Mouse (Mus musculus): ENCODE measurements around the gene Gm20696. TPM values are rescaled to one million over a fixed set of nuclear protein-coding genes. Genes with fewer than 3 reads are reported as not detected.

Gm20696 gene
- polyA plus RNA-seq, 1 experiment from 2014 or later: 3.2 TPM

GRCm38 (mm10) chr6:99295495-99295894 is 371.1 kb downstream of the Gm20696 start:
- Histone ChIP-seq H3K4me1 (replicated peaks) (0 out of 2 replicates have a peak, but pooled peaks cover 3% of the 10 kb centered on the region), H3K27ac (no peak overlapping the region), H3K4me3 (no peak overlapping the region), H3K9me3 (no peaks in the 10 kb centered on the region), H3K27me3 (ENCODE audit: insufficient read depth, poor library complexity, severe bottlenecking) (no peaks in the 10 kb centered on the region), H3K36me3 (no peaks in the 10 kb centered on the region)
- 82% methylated on average over 8 of the region's 8 CpGs for WGBS
- DNase-seq (ENCODE audit: low spot score): no peak

- WGBS: 85% methylated on average over 4 of the region's 4 CpGs
- Histone ChIP-seq H3K4me1 (replicated peaks) (peaks cover 9% of the 10 kb centered on the region), H3K9me3 (no peaks in the 10 kb centered on the region), H3K36me3 (no peaks in the 10 kb centered on the region), H3K27ac (no peak overlapping the region), H3K4me3 (no peak overlapping the region), H3K27me3 (ENCODE audit: insufficient read depth, poor library complexity, severe bottlenecking) (no peaks in the 10 kb centered on the region)
- DNase-seq (ENCODE audit: low spot score): no peak
Measured at GRCm38 (mm10) chr6:99289220-99289619, 377.4 kb downstream of the Gm20696 start.

- no peaks in the 10 kb centered on the region for H3K9me3 ChIP-seq
- no peaks in the 10 kb centered on the region for H3K36me3 ChIP-seq
- 69% methylated on average over 3 of the region's 3 CpGs for WGBS
- H3K27ac ChIP-seq: no peak overlapping the region
- no peaks in the 10 kb centered on the region for H3K27me3 ChIP-seq (ENCODE audit: insufficient read depth, poor library complexity, severe bottlenecking)
- peaks cover 28% of the 10 kb centered on the region for H3K4me1 ChIP-seq (replicated peaks)
- H3K4me3 ChIP-seq: no peak overlapping the region
- DNase-seq (ENCODE audit: low spot score): no peak
Measured at GRCm38 (mm10) chr6:99285026-99285425, 381.6 kb downstream of the Gm20696 start.

- WGBS: 83% methylated on average over 4 of the region's 4 CpGs
Measured at GRCm38 (mm10) chr6:99284019-99284418, 382.6 kb downstream of the Gm20696 start.

GRCm38 (mm10) chr6:99282866-99283657 is 383.5 kb downstream of the Gm20696 start:
- no peaks in the 10 kb centered on the region for H3K27me3 ChIP-seq (ENCODE audit: insufficient read depth, poor library complexity, severe bottlenecking)
- 43% methylated on average over 15 of the region's 15 CpGs for WGBS
- H3K27ac ChIP-seq: 0 out of 2 replicates have a peak overlapping the region, but pooled peaks have one; percentile 46
- peaks cover 28% of the 10 kb centered on the region for H3K4me1 ChIP-seq (replicated peaks)
- H3K36me3 ChIP-seq: no peaks in the 10 kb centered on the region
- no peaks in the 10 kb centered on the region for H3K9me3 ChIP-seq
- peak; percentile 24 for DNase-seq (ENCODE audit: low spot score)
- no peak overlapping the region for H3K4me3 ChIP-seq

More at GRCm38 (mm10) chr6:99284019-99284418, 382.6 kb downstream of the Gm20696 start:
- H3K36me3 ChIP-seq: no peaks in the 10 kb centered on the region
- H3K9me3 ChIP-seq: no peaks in the 10 kb centered on the region
- H3K27ac ChIP-seq: no peak overlapping the region
- H3K27me3 ChIP-seq (ENCODE audit: insufficient read depth, poor library complexity, severe bottlenecking): no peaks in the 10 kb centered on the region
- H3K4me3 ChIP-seq: no peak overlapping the region
- peaks cover 28% of the 10 kb centered on the region for H3K4me1 ChIP-seq (replicated peaks)
- no peak for DNase-seq (ENCODE audit: low spot score)

- 92% methylated on average over 9 of the region's 9 CpGs for WGBS
- H3K4me1 ChIP-seq (replicated peaks): peaks cover 30% of the 10 kb centered on the region
- no peak overlapping the region for H3K27ac ChIP-seq
- no peaks in the 10 kb centered on the region for H3K9me3 ChIP-seq
- no peaks in the 10 kb centered on the region for H3K36me3 ChIP-seq
- no peak for DNase-seq (ENCODE audit: low spot score)
- no peak overlapping the region for H3K4me3 ChIP-seq
- H3K27me3 ChIP-seq (ENCODE audit: insufficient read depth, poor library complexity, severe bottlenecking): no peaks in the 10 kb centered on the region
Measured at GRCm38 (mm10) chr6:99281433-99281832, 385.2 kb downstream of the Gm20696 start.

DNA sequence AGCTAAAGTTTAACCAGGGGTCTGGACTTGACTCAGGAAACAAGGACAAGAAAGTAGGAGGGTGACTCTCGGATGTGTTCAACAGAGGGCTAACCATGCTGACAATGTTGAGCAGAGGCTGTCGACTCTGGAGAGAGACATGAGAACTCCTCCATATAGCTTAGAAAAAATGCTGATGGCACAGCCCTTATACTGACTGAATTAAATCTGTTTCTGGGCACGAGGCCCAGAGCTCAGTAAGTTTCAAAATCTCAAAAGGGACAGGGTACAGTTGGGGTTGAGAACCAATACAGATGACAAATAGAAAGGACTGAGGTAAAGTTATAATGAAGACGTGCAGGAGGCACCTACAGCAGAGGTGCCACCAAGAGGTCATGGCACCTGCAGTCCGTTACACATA is 386.0 kb downstream of the Gm20696 start:
- DNase-seq (ENCODE audit: low spot score): no peak
- WGBS: 88% methylated on average over 5 of the region's 5 CpGs
- no peaks in the 10 kb centered on the region for H3K36me3 ChIP-seq
- H3K9me3 ChIP-seq: no peaks in the 10 kb centered on the region
- H3K27ac ChIP-seq: no peak overlapping the region
- no peaks in the 10 kb centered on the region for H3K27me3 ChIP-seq (ENCODE audit: insufficient read depth, poor library complexity, severe bottlenecking)
- H3K4me3 ChIP-seq: no peak overlapping the region
- H3K4me1 ChIP-seq (replicated peaks): peaks cover 30% of the 10 kb centered on the region

DNA sequence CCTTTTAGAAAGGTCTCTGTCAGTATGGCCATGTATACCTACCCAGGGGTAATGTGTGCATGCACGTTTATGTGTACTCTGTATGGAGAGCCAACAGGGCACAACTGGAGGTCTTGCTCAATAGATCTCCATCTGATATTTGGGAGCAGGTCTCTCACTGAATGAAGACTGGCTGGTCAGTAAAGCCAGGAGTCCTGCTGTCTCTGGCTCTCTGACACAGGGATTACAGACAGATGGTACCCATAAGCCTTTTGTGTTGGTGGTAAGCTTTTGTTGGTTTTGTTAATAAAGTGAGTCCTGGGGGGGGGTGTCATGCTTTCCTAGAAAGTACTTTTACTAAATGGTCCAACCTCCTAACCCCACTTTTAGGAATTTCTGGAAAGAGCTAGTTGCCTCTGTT is 389.3 kb downstream of the Gm20696 start:
- Histone ChIP-seq H3K27ac (no peak overlapping the region), H3K9me3 (no peaks in the 10 kb centered on the region), H3K4me1 (replicated peaks) (peaks cover 12% of the 10 kb centered on the region), H3K27me3 (ENCODE audit: insufficient read depth, poor library complexity, severe bottlenecking) (no peaks in the 10 kb centered on the region), H3K36me3 (no peaks in the 10 kb centered on the region), H3K4me3 (no peak overlapping the region)
- 80% methylated on average over 1 of the region's 1 CpGs for WGBS
- DNase-seq (ENCODE audit: low spot score): no peak

DNA sequence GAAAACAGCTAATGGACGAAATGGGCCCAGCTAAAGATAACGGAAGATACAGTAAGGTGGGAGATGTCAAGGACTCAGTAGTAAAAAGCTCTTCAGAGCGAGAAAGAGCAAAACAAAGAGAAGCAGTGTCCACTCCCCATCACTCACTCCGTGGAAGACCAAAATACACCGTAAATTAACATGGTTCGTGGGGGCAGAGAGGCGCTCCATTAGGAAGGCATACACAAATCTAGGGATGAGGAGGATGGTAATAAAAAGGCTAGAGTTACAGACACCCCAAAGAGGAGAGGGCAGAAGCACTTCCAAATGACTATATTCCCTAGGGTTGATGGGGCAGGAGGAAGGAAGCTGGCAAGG is 390.3 kb downstream of the Gm20696 start:
- peaks cover 20% of the 10 kb centered on the region for H3K4me1 ChIP-seq (replicated peaks)
- H3K27ac ChIP-seq: no peak overlapping the region
- 86% methylated on average over 7 of the region's 7 CpGs for WGBS
- H3K9me3 ChIP-seq: no peaks in the 10 kb centered on the region
- H3K4me3 ChIP-seq: no peak overlapping the region
- H3K36me3 ChIP-seq: no peaks in the 10 kb centered on the region
- no peak for DNase-seq (ENCODE audit: low spot score)
- H3K27me3 ChIP-seq (ENCODE audit: insufficient read depth, poor library complexity, severe bottlenecking): no peaks in the 10 kb centered on the region

- Histone ChIP-seq H3K9me3 (no peaks in the 10 kb centered on the region), H3K27ac (no peak overlapping the region), H3K36me3 (no peaks in the 10 kb centered on the region), H3K27me3 (ENCODE audit: insufficient read depth, poor library complexity, severe bottlenecking) (no peaks in the 10 kb centered on the region), H3K4me1 (replicated peaks) (peaks cover 20% of the 10 kb centered on the region), H3K4me3 (no peak overlapping the region)
- no peak for DNase-seq (ENCODE audit: low spot score)
- WGBS: 80% methylated on average over 21 of the region's 21 CpGs
Measured at GRCm38 (mm10) chr6:99275381-99276296, 391.0 kb downstream of the Gm20696 start.

- Histone ChIP-seq H3K27me3 (ENCODE audit: insufficient read depth, poor library complexity, severe bottlenecking) (no peaks in the 10 kb centered on the region), H3K27ac (no peak overlapping the region), H3K9me3 (no peaks in the 10 kb centered on the region), H3K4me1 (replicated peaks) (peaks cover 23% of the 10 kb centered on the region), H3K36me3 (no peaks in the 10 kb centered on the region), H3K4me3 (no peak overlapping the region)
- DNase-seq (ENCODE audit: low spot score): no peak
- WGBS: 93% methylated on average over 5 of the region's 5 CpGs
Measured at GRCm38 (mm10) chr6:99274667-99275066, 391.9 kb downstream of the Gm20696 start.

GRCm38 (mm10) chr6:99274222-99274621 is 392.4 kb downstream of the Gm20696 start:
- no peak overlapping the region for H3K4me3 ChIP-seq
- H3K36me3 ChIP-seq: no peaks in the 10 kb centered on the region
- no peak for DNase-seq (ENCODE audit: low spot score)
- no peaks in the 10 kb centered on the region for H3K9me3 ChIP-seq
- no peaks in the 10 kb centered on the region for H3K27me3 ChIP-seq (ENCODE audit: insufficient read depth, poor library complexity, severe bottlenecking)
- H3K27ac ChIP-seq: 0 out of 2 replicates have a peak overlapping the region, but pooled peaks have one; percentile 0
- peaks cover 23% of the 10 kb centered on the region for H3K4me1 ChIP-seq (replicated peaks)
- 76% methylated on average over 6 of the region's 6 CpGs for WGBS

GRCm38 (mm10) chr6:99273177-99273576 is 393.4 kb downstream of the Gm20696 start:
- 83% methylated on average over 5 of the region's 5 CpGs for WGBS
- Histone ChIP-seq H3K27me3 (ENCODE audit: insufficient read depth, poor library complexity, severe bottlenecking) (no peaks in the 10 kb centered on the region), H3K4me3 (no peak overlapping the region), H3K36me3 (no peaks in the 10 kb centered on the region), H3K27ac (no peak overlapping the region), H3K9me3 (no peaks in the 10 kb centered on the region), H3K4me1 (replicated peaks) (peaks cover 34% of the 10 kb centered on the region)
- no peak for DNase-seq (ENCODE audit: low spot score)
